In genomic region chr16:38562968-38563327, GRCm38 (mm10) we compare ENCODE assay signal across 8 mouse cellular contexts. TPM values are rescaled to one million over a fixed set of nuclear protein-coding genes. Genes with fewer than 3 reads are reported as not detected.
DNase-seq lines count a peak whose midpoint lies in the region; ATAC-seq and TF ChIP-seq lines count a peak whose summit lies in the region.

No protein-coding gene starts in this region.

- peaks cover 2% of the 10 kb centered on the region; the same call in 1 of the 2 replicates for H3K27me3 ChIP-seq in heart, embryonic 16.5 days (ENCODE audit: control insufficient read depth, insufficient read depth, low read length)
- 0 out of 2 replicates have a peak, but pooled peaks cover 8% of the 10 kb centered on the region for H3K27me3 ChIP-seq in hindbrain, embryonic 15.5 days
- H3K27me3 ChIP-seq in midbrain, embryonic 14.5 days (ENCODE audit: control insufficient read depth, insufficient read depth, low read length): peaks cover 5% of the 10 kb centered on the region; the same call in 1 of the 2 replicates

- H3K4me2 ChIP-seq in heart, embryonic 16.5 days (ENCODE audit: low read depth, low read length): peak overlapping the region; percentile 83
- peak overlapping the region; percentile 60 for H3K4me2 ChIP-seq in hindbrain, embryonic 15.5 days
- H3K4me2 ChIP-seq in midbrain, embryonic 14.5 days (ENCODE audit: low read length): peak overlapping the region; percentile 82

- peak overlapping the region; percentile 87 for H3K9ac ChIP-seq in heart, embryonic 16.5 days (ENCODE audit: low read length)
- peak overlapping the region; percentile 76 for H3K9ac ChIP-seq in hindbrain, embryonic 15.5 days
- peak overlapping the region; percentile 82 for H3K9ac ChIP-seq in midbrain, embryonic 14.5 days (replicated peaks; ENCODE audit: low read length)

- intact Hi-C loops in heart, postnatal 10 days (cut with DNase I): no loop called here

- peak overlapping the region; percentile 79 for H3K4me3 ChIP-seq in heart, embryonic 16.5 days (ENCODE audit: low read length)
- H3K4me3 ChIP-seq in bone marrow macrophage, adult 2 months (ENCODE audit: insufficient read depth, low read length): peak overlapping the region; percentile 95
- H3K4me3 ChIP-seq in hindbrain, embryonic 15.5 days: peak overlapping the region; percentile 83
- peak overlapping the region; percentile 82 for H3K4me3 ChIP-seq in midbrain, embryonic 14.5 days (replicated peaks; ENCODE audit: low read depth, low read length)

- H3K36me3 ChIP-seq in heart, embryonic 16.5 days (ENCODE audit: control insufficient read depth, insufficient read depth): peaks cover 15% of the 10 kb centered on the region; the same call in 1 of the 2 replicates
- H3K36me3 ChIP-seq in hindbrain, embryonic 15.5 days: peaks cover 10% of the 10 kb centered on the region
- H3K36me3 ChIP-seq in midbrain, embryonic 14.5 days (ENCODE audit: control insufficient read depth, insufficient read depth, low read length): peaks cover 19% of the 10 kb centered on the region

- no peak for TF ChIP-seq CTCF in bone marrow macrophage, adult 2 months (IDR thresholded peaks at IDR 0.05; ENCODE audit: low read depth, low read length)

- H3K9me3 ChIP-seq in heart, embryonic 16.5 days (replicated peaks; ENCODE audit: control insufficient read depth, low read length): no peaks in the 10 kb centered on the region
- H3K9me3 ChIP-seq in hindbrain, embryonic 15.5 days: no peaks in the 10 kb centered on the region
- H3K9me3 ChIP-seq in midbrain, embryonic 14.5 days (ENCODE audit: control insufficient read depth, low read length): no peaks in the 10 kb centered on the region

- H3K4me1 ChIP-seq in heart, embryonic 16.5 days (ENCODE audit: control insufficient read depth, insufficient read depth, low read length): peaks cover 14% of the 10 kb centered on the region
- H3K4me1 ChIP-seq in bone marrow macrophage, adult 2 months (ENCODE audit: control insufficient read depth, insufficient read depth, low read length): peaks cover 10% of the 10 kb centered on the region
- peaks cover 16% of the 10 kb centered on the region for H3K4me1 ChIP-seq in hindbrain, embryonic 15.5 days (replicated peaks)
- H3K4me1 ChIP-seq in midbrain, embryonic 14.5 days (ENCODE audit: control insufficient read depth, insufficient read depth, low read length): peaks cover 8% of the 10 kb centered on the region

- no peak for DNase-seq in heart, postnatal 10 days
- no peak for DNase-seq in midbrain, embryonic 14.5 days
- DNase-seq in cerebellum, postnatal 4 days (ENCODE audit: low spot score in 2 of 2): no peak
- no peak for DNase-seq in spleen, postnatal 14 days (ENCODE audit: low spot score in 2 of 2)

- under 1% methylated on average over 25 of the region's 25 CpGs for WGBS in heart, embryonic 16.5 days
- under 1% methylated on average over 25 of the region's 25 CpGs for WGBS in hindbrain, embryonic 15.5 days
- under 1% methylated on average over 25 of the region's 25 CpGs for WGBS in midbrain, embryonic 14.5 days

- 0 out of 2 replicates have a peak, but pooled peaks have one; percentile 27 for TF ChIP-seq POLR2A in bone marrow macrophage, adult 2 months (IDR thresholded peaks at IDR 0.05; ENCODE audit: borderline replicate concordance, low read depth, low read length)

- peak overlapping the region; percentile 76 for H3K27ac ChIP-seq in heart, embryonic 16.5 days (ENCODE audit: low read length)
- H3K27ac ChIP-seq in bone marrow macrophage, adult 2 months (ENCODE audit: insufficient read depth, low read depth, low read length): peak overlapping the region; percentile 17; the same call in 1 of the 2 replicates
- H3K27ac ChIP-seq in hindbrain, embryonic 15.5 days (replicated peaks): peak overlapping the region; percentile 82
- peak overlapping the region; percentile 74 for H3K27ac ChIP-seq in midbrain, embryonic 14.5 days (replicated peaks; ENCODE audit: low read depth, low read length)

- ATAC-seq in heart, embryonic 16.5 days (replicated peaks; ENCODE audit: extremely low read depth, insufficient read depth, low FRiP score): peak; percentile 59
- peak; percentile 85; the same call in 1 of the 2 replicates for ATAC-seq in hindbrain, embryonic 15.5 days (ENCODE audit: low FRiP score, low read depth)
- no peak for ATAC-seq in midbrain, embryonic 14.5 days (ENCODE audit: low FRiP score, low TSS enrichment)
- no peak; the same call in 1 of the 2 replicates for ATAC-seq in cerebellum, adult (ENCODE audit: insufficient number of reproducible peaks, low FRiP score, low TSS enrichment)

RNA-seq across cellular contexts. Expression of gene Tmem39a, which starts 4.5 kb away (rescaled TPM):
- polyA plus RNA-seq in heart, embryonic 16.5 days (2015; fragmentation: Nextera tagmentation; extraction: Ambion mirVana): 62.0 and 64.4 TPM in 2 replicates
- total RNA-seq in heart, postnatal 10 days (2021): 10 to 100 TPM; 24.2 to 30.8 TPM
- polyA plus RNA-seq in bone marrow macrophage, adult 2 months (2012; ENCODE audit: insufficient read depth, insufficient read length, missing spikeins): 25.9 and 30.2 TPM in 2 replicates
- polyA plus RNA-seq in hindbrain, embryonic 15.5 days (2015; fragmentation: Nextera tagmentation; extraction: Ambion mirVana): 35.2 and 36.3 TPM in 2 replicates
- 35.6 and 38.6 TPM in 2 replicates for polyA plus RNA-seq in midbrain, embryonic 14.5 days (2014; fragmentation: Nextera tagmentation; extraction: Ambion mirVana)

RNA-seq across cellular contexts. Expression of gene Poglut1, which starts 12.9 kb away (rescaled TPM):
- polyA plus RNA-seq in heart, embryonic 16.5 days (2015; fragmentation: Nextera tagmentation; extraction: Ambion mirVana): 27.4 and 28.9 TPM in 2 replicates
- 10 to 100 TPM; 14.0 to 15.5 TPM for total RNA-seq in heart, postnatal 10 days (2021)
- 26.0 and 28.2 TPM in 2 replicates for polyA plus RNA-seq in bone marrow macrophage, adult 2 months (2012; ENCODE audit: insufficient read depth, insufficient read length, missing spikeins)
- polyA plus RNA-seq in hindbrain, embryonic 15.5 days (2015; fragmentation: Nextera tagmentation; extraction: Ambion mirVana): 50.7 and 52.8 TPM in 2 replicates
- polyA plus RNA-seq in midbrain, embryonic 14.5 days (2014; fragmentation: Nextera tagmentation; extraction: Ambion mirVana): 49.0 and 62.8 TPM in 2 replicates

RNA-seq across cellular contexts. Expression of gene Timmdc1, which starts 40.5 kb away (rescaled TPM):
- 35.0 and 39.6 TPM in 2 replicates for polyA plus RNA-seq in heart, embryonic 16.5 days (2015; fragmentation: Nextera tagmentation; extraction: Ambion mirVana)
- total RNA-seq in heart, postnatal 10 days (2021): 10 to 100 TPM; 54.1 to 59.0 TPM
- 11.9 and 13.1 TPM in 2 replicates for polyA plus RNA-seq in bone marrow macrophage, adult 2 months (2012; ENCODE audit: insufficient read depth, insufficient read length, missing spikeins)
- polyA plus RNA-seq in hindbrain, embryonic 15.5 days (2015; fragmentation: Nextera tagmentation; extraction: Ambion mirVana): 32.0 and 35.2 TPM in 2 replicates
- polyA plus RNA-seq in midbrain, embryonic 14.5 days (2014; fragmentation: Nextera tagmentation; extraction: Ambion mirVana): 28.5 and 28.9 TPM in 2 replicates

Comparison
In these comparisons a context has a peak if more than half of its experiments do, and no peak if none do; other contexts are left out.
1. ATAC-seq: peak in heart, embryonic 16.5 days (single experiment) and hindbrain, embryonic 15.5 days (single experiment); none in midbrain, embryonic 14.5 days (single experiment) and cerebellum, adult (single experiment).
2. H3K27ac ChIP-seq: peak in every context shown above with its lines; median percentile 82 in hindbrain, embryonic 15.5 days; 76 in heart, embryonic 16.5 days; 74 in midbrain, embryonic 14.5 days; 17 in bone marrow macrophage, adult 2 months.
3. Peak in every context shown above with its lines, with median percentiles within 50 percentile points of each other: H3K4me2 ChIP-seq, H3K4me3 ChIP-seq and H3K9ac ChIP-seq.